8 mouse cellular contexts compared by ENCODE assay signal in the genomic region with DNA sequence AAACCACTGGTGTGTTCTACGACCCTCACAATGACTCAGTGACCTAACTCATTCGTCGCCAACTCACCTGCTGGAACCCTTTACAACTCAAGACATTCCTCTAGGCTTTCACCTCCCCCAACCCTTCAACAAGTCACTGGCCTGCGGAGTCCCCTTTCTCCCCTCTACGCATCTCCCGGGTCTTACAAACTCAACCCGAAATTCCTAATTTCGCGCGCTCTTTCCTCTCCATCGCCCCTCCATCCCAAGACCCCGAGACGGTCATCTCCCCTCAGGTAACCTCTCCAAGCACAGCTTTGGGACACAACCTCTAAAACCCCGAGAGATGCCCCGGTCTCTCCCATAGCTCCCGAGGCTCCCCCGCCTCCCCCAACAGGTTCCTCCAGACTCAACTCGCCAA.
DNase-seq lines count a peak whose midpoint lies in the region; TF ChIP-seq lines count a peak whose summit lies in the region.

No protein-coding gene starts in this region.

- WGBS in spleen, adult 2 months: 4% methylated on average over 18 of the region's 18 CpGs
- under 1% methylated on average over 18 of the region's 18 CpGs for WGBS in limb, embryonic 10.5 days
- 4% methylated on average over 18 of the region's 18 CpGs for WGBS in olfactory bulb, adult 2 months

- H3K4me1 ChIP-seq in spleen, adult 2 months (ENCODE audit: control insufficient read depth, insufficient read depth, insufficient read length): peaks cover under 1% of the 10 kb centered on the region; the same call in 1 of the 2 replicates
- peaks cover 30% of the 10 kb centered on the region for H3K4me1 ChIP-seq in limb, embryonic 10.5 days
- H3K4me1 ChIP-seq in olfactory bulb, adult 2 months (ENCODE audit: control insufficient read depth, insufficient read depth, low read length): peaks cover 9% of the 10 kb centered on the region

- no peak overlapping the region for H3K27ac ChIP-seq in spleen, adult 2 months (ENCODE audit: insufficient read depth, low read length)
- H3K27ac ChIP-seq in limb, embryonic 10.5 days: peak overlapping the region; percentile 99
- H3K27ac ChIP-seq in olfactory bulb, adult 2 months (ENCODE audit: insufficient read depth, low read depth, low read length): no peak overlapping the region

- TF ChIP-seq CTCF in spleen, adult 2 months (IDR thresholded peaks at IDR 0.05; ENCODE audit: extremely low read depth, insufficient read depth, insufficient read length, insufficient replicate concordance): no peak
- TF ChIP-seq CTCF in olfactory bulb, adult 2 months (IDR thresholded peaks at IDR 0.05; ENCODE audit: insufficient read depth, low read depth, low read length): no peak

- no peaks in the 10 kb centered on the region for H3K9me3 ChIP-seq in limb, embryonic 10.5 days (replicated peaks)

- DNase-seq in adrenal gland, adult 2 months: peak; percentile 20
- DNase-seq in adrenal gland, postnatal 10 days: no peak
- no peak for DNase-seq in spleen, adult 2 months (ENCODE audit: low read depth in 1 of 2, low spot score in 2 of 2)
- DNase-seq in spleen, postnatal 10 days (ENCODE audit: low spot score in 2 of 2): no peak
- no peak for DNase-seq in limb, embryonic 10.5 days (ENCODE audit: low spot score)
- no peak for DNase-seq in cerebellum, adult 11 months
- no peak for DNase-seq in frontal cortex, postnatal 25 days (ENCODE audit: low spot score in 2 of 2)

- TF ChIP-seq POLR2A in spleen, adult 2 months (IDR thresholded peaks at IDR 0.05; ENCODE audit: low read depth, low read length): no peak
- no peak for TF ChIP-seq POLR2A in olfactory bulb, adult 2 months (IDR thresholded peaks at IDR 0.05; ENCODE audit: insufficient read depth, low read depth, low read length)

- H3K27me3 ChIP-seq in spleen, adult 2 months (ENCODE audit: control insufficient read depth, insufficient read depth, low read length): 0 out of 2 replicates have a peak, but pooled peaks cover 1% of the 10 kb centered on the region
- no peaks in the 10 kb centered on the region for H3K27me3 ChIP-seq in limb, embryonic 10.5 days (ENCODE audit: low read depth, poor library complexity, severe bottlenecking)

- peak overlapping the region; percentile 63 for H3K4me3 ChIP-seq in spleen, adult 2 months (ENCODE audit: extremely low read depth, insufficient read depth, insufficient read length)
- peak overlapping the region; percentile 88 for H3K4me3 ChIP-seq in limb, embryonic 10.5 days
- peak overlapping the region; percentile 73 for H3K4me3 ChIP-seq in olfactory bulb, adult 2 months (ENCODE audit: insufficient read depth, low read depth, low read length)

- 0 out of 2 replicates have a peak, but pooled peaks cover 2% of the 10 kb centered on the region for H3K36me3 ChIP-seq in spleen, adult 2 months (ENCODE audit: control insufficient read depth, insufficient read depth, low read length)
- peaks cover 27% of the 10 kb centered on the region for H3K36me3 ChIP-seq in limb, embryonic 10.5 days
